Mouse (Mus musculus): ENCODE data around the gene Fbxo34.
"Not testable (repeated sequence)": the region's sequence is repeated elsewhere in the genome, so short reads cannot be mapped to it uniquely, and the experiment has no call there.

Gene Fbxo34

DNA sequence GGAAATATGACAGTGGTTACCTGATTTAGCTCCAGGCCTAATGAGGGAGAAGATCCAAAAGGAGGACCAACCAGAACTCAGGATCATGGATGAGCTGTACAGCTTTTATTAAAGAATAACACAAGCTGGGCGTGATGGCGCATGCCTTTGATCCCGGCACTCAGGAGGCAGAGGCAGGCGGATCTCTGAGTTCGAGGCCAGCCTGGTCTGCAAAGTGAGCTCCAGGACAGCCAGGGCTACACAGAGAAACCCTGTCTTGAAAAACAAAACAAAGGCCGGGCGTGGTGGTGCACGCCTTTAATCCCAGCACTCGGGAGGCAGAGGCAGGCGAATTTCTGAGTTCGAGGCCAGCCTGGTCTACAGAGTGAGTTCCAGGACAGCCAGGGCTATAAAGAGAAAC is 120.3 kb downstream of the Fbxo34 start, which contains the start of gene Atg14:
TSS of gene Atg14 (minus strand) at position 101 of the 400 bp plus-strand sequence.
- DNase-seq = not testable (repeated sequence)

DNA sequence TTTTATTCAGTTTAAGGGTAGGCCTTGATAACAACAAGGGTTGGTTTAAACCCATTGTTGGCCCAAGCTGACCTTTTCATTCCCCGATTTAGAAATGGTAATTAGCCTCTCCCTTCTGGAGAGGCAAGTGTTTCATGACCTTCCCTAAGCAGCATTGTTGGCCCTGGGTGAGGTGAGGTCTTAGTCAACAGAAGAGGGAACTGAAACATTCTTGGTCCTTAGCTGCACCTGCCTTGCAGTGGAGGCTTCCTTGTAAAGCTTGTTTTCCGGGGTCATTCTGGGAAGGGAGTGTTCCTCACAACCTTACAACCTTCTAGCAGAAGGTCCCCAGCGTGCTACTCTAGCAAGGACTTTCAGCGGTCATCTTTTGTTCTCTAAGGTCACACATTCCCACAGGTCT is 122.5 kb downstream of the Fbxo34 start:
- no peak for DNase-seq

DNA sequence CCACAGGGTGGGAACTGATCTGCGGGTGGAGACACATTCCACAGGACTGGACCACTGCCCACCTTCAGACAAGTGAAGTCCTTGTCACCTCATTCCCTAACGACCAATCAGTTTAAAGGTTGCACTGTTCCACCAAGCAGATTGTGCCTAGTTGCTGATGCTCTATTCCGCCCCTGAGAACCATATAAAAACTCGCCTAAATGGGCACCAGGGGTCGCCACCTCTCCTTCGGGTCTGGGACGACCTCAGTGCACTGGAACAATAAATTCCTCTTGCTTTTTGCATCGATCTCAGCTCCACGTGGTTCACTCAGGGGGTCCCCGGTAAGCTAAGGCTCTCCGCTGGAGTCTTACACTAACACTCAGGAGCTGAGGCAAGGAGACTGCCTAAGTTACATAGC is 124.5 kb downstream of the Fbxo34 start:
- no peak for DNase-seq

DNA sequence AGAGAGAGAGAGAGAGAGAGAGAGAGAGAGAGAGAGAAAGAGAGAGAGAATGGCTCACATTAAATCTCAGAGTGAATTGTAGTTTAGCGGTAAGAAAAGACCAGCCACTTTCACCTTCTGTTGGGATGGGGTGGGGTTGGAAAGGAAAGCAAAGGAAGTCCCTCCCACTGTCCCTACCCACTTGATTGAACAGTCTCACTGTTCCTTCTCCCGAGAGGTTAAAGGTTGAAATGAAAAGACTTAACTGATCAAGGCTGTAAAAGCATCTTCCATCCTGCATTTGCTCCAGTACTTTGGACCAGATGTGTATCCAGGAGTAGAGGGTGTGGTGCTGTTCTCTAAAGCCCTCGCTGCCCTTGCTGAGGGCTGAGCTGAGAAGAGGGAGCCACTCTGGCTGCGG is 126.5 kb downstream of the Fbxo34 start:
- DNase-seq = no peak

DNA sequence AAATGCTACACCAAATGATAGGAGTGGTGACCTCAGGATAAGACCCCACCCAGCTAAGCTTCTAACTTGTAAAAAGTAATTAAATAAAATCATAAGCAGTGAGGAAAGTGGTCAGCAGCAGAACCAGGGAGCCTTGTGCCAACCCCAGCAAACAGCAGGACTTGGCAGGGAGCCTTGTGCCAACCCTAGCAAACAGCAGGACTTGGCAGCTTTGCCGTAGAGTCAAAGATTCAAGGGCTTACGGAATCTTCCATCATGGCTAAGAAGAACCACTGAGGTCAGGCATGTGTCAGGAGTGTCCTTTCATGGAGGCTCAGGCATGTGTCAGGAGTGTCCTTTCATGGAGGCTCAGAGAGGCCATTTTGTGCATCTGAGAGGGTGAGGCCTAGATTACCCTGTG is 127.9 kb downstream of the Fbxo34 start:
- DNase-seq = peak; percentile 23

DNA sequence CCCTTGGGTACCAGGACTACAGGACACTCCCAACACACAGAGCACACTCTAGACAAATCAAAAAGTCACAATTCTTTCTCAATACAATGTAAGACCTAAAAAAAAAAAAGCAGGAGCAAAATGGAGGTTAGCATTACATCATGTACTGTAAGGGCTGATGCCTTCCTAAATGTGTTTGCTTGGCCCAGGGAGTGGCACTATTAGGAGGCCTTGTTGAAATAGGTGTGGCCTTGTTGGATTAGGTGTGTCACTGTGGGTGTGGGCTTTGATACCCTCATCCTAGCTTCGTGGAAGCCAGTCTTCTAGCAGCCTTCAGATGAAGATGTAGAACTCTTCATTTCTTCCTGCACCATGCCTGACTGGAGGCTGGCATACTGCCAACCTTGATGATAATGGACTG is 131.1 kb downstream of the Fbxo34 start:
- no peak for DNase-seq

Measured in cerebellum, adult 9-11 months (tissue).